8 mouse cellular contexts compared by ENCODE assay signal in genomic region chr3:116251481-116252254, GRCm38 (mm10). TPM values are rescaled to one million over a fixed set of nuclear protein-coding genes. Genes with fewer than 3 reads are reported as not detected.
DNase-seq lines count a peak whose midpoint lies in the region; ATAC-seq lines count a peak whose summit lies in the region.

No protein-coding gene starts in this region.

- peak; percentile 35 for DNase-seq in ES-CJ7 (ENCODE audit: low read depth, low spot score)
- DNase-seq in heart, postnatal 25 days (ENCODE audit: low spot score): peak; percentile 6
- peak; percentile 7 to 22 for DNase-seq in layer of hippocampus, postnatal 14 days (ENCODE audit: low spot score in 2 of 2)
- peak; percentile 29 for DNase-seq in ovary, postnatal 14 days (ENCODE audit: low spot score)
- no peak for DNase-seq in spleen, adult 12 weeks (ENCODE audit: low spot score)

- H3K4me3 ChIP-seq in brown adipose tissue, adult 24 weeks (ENCODE audit: insufficient read depth, low read depth, low read length): peak overlapping the region; percentile 50
- H3K4me3 ChIP-seq in forebrain, embryonic 13.5 days: peak overlapping the region; percentile 49
- peak overlapping the region; percentile 58 for H3K4me3 ChIP-seq in lung, embryonic 16.5 days (ENCODE audit: low read length)

- ATAC-seq in forebrain, embryonic 13.5 days: peak; percentile 67
- ATAC-seq in lung, embryonic 16.5 days (ENCODE audit: low read depth): peak; percentile 63

- H3K9ac ChIP-seq in forebrain, embryonic 13.5 days: peak overlapping the region; percentile 74
- H3K9ac ChIP-seq in lung, embryonic 16.5 days (ENCODE audit: low read length): peak overlapping the region; percentile 60

- under 1% methylated on average over 79 of the region's 86 CpGs for WGBS in forebrain, embryonic 13.5 days
- WGBS in lung, embryonic 16.5 days: under 1% methylated on average over 70 of the region's 86 CpGs

- intact Hi-C loops in heart, postnatal 25 days (cut with DNase I): no loop called here

- no peaks in the 10 kb centered on the region for H3K36me3 ChIP-seq in forebrain, embryonic 13.5 days (ENCODE audit: poor library complexity, severe bottlenecking)
- H3K36me3 ChIP-seq in lung, embryonic 16.5 days (ENCODE audit: control insufficient read depth, insufficient read depth, low read length): no peaks in the 10 kb centered on the region

- H3K27me3 ChIP-seq in forebrain, embryonic 13.5 days: peaks cover 47% of the 10 kb centered on the region
- peaks cover 36% of the 10 kb centered on the region for H3K27me3 ChIP-seq in lung, embryonic 16.5 days (ENCODE audit: control insufficient read depth, insufficient read depth, low read depth, low read length)

- peak overlapping the region; percentile 100 for H3K4me2 ChIP-seq in forebrain, embryonic 13.5 days
- peak overlapping the region; percentile 94 for H3K4me2 ChIP-seq in lung, embryonic 16.5 days (ENCODE audit: low read depth, low read length)

- H3K27ac ChIP-seq in brown adipose tissue, adult 24 weeks (replicated peaks; ENCODE audit: low read depth, low read length): no peak overlapping the region
- H3K27ac ChIP-seq in forebrain, embryonic 13.5 days: 0 out of 2 replicates have a peak overlapping the region, but pooled peaks have one; percentile 33
- H3K27ac ChIP-seq in lung, embryonic 16.5 days (ENCODE audit: low read length): no peak overlapping the region

- no peaks in the 10 kb centered on the region for H3K9me3 ChIP-seq in forebrain, embryonic 13.5 days (replicated peaks)
- H3K9me3 ChIP-seq in lung, embryonic 16.5 days (ENCODE audit: control insufficient read depth, low read length): no peaks in the 10 kb centered on the region

- H3K4me1 ChIP-seq in brown adipose tissue, adult 24 weeks (ENCODE audit: control insufficient read depth, insufficient read depth, insufficient read length, low read length): no peaks in the 10 kb centered on the region; the same call in 1 of the 2 replicates
- H3K4me1 ChIP-seq in forebrain, embryonic 13.5 days: peaks cover 31% of the 10 kb centered on the region
- peaks cover 8% of the 10 kb centered on the region for H3K4me1 ChIP-seq in lung, embryonic 16.5 days (replicated peaks; ENCODE audit: control insufficient read depth, insufficient read depth, low read length)

RNA-seq across cellular contexts. Expression of gene Gpr88, which starts 1.6 kb away (rescaled TPM):
- 0.33 TPM in 1 of 2 replicates, not detected in the other for polyA plus RNA-seq in brown adipose tissue, adult 24 weeks (2012; ENCODE audit: insufficient read depth, insufficient read length, missing spikeins)
- polyA plus RNA-seq in forebrain, embryonic 13.5 days (2015; fragmentation: Nextera tagmentation; extraction: Ambion mirVana): 3.8 and 4.3 TPM in 2 replicates
- total RNA-seq in heart, postnatal 25 days (2021): under 1 TPM in 1 of 2 experiments, not detected in 1; 0.75 TPM
- 1 to 10 TPM; 3.6 to 4.2 TPM for total RNA-seq in layer of hippocampus, postnatal 14 days (2021)
- 0.47 and 0.57 TPM in 2 replicates for polyA plus RNA-seq in lung, embryonic 16.5 days (2015; fragmentation: Nextera tagmentation; extraction: Ambion mirVana)
